Mouse (Mus musculus): ENCODE results near the gene Cck. TPM values are rescaled to one million over a fixed set of nuclear protein-coding genes. Genes with fewer than 3 reads are reported as not detected.
"Not testable (repeated sequence)": the region's sequence is repeated elsewhere in the genome, so short reads cannot be mapped to it uniquely, and the experiment has no call there.

Gene Cck
- polyA plus RNA-seq, 1 experiment from 2014 or later = 88.3 TPM

GRCm38 (mm10) chr9:121474771-121475170 lies 20.7 kb downstream of the Cck start:
- Histone ChIP-seq H3K9ac (ENCODE audit: low read depth, low read length) (no peak overlapping the region), H3K4me2 (ENCODE audit: low read length) (no peak overlapping the region), H3K36me3 (ENCODE audit: control insufficient read depth, insufficient read depth, low read length) (peaks cover 21% of the 10 kb centered on the region), H3K27ac (ENCODE audit: low read depth, low read length) (no peak overlapping the region), H3K27me3 (replicated peaks; ENCODE audit: control insufficient read depth, insufficient read depth, low read length) (no peaks in the 10 kb centered on the region), H3K9me3 (ENCODE audit: control insufficient read depth, low read length) (no peaks in the 10 kb centered on the region), H3K4me1 (ENCODE audit: control insufficient read depth, insufficient read depth, low read depth, low read length) (no peaks in the 10 kb centered on the region), H3K4me3 (ENCODE audit: low read length) (no peak overlapping the region)
- no peak for ATAC-seq
- 86% methylated on average over 5 of the region's 5 CpGs for WGBS

- Histone ChIP-seq H3K4me1 (ENCODE audit: control insufficient read depth, insufficient read depth, low read depth, low read length) (peaks cover 3% of the 10 kb centered on the region; the same call in 1 of the 2 replicates), H3K4me3 (ENCODE audit: low read length) (no peak overlapping the region), H3K27me3 (replicated peaks; ENCODE audit: control insufficient read depth, insufficient read depth, low read length) (no peaks in the 10 kb centered on the region), H3K27ac (ENCODE audit: low read depth, low read length) (no peak overlapping the region), H3K36me3 (ENCODE audit: control insufficient read depth, insufficient read depth, low read length) (peaks cover 30% of the 10 kb centered on the region), H3K9ac (ENCODE audit: low read depth, low read length) (no peak overlapping the region), H3K9me3 (ENCODE audit: control insufficient read depth, low read length) (no peaks in the 10 kb centered on the region), H3K4me2 (ENCODE audit: low read length) (no peak overlapping the region)
- WGBS = 53% methylated on average over 6 of the region's 6 CpGs
- ATAC-seq = peak; percentile 72
Measured at GRCm38 (mm10) chr9:121469711-121470110, 25.8 kb downstream of the Cck start.

GRCm38 (mm10) chr9:121467460-121467859 lies 28.0 kb downstream of the Cck start:
- WGBS = 71% methylated on average over 11 of the region's 11 CpGs
- Histone ChIP-seq H3K4me3 (ENCODE audit: low read length) (no peak overlapping the region), H3K4me2 (ENCODE audit: low read length) (no peak overlapping the region), H3K9me3 (ENCODE audit: control insufficient read depth, low read length) (no peaks in the 10 kb centered on the region), H3K4me1 (ENCODE audit: control insufficient read depth, insufficient read depth, low read depth, low read length) (peaks cover 3% of the 10 kb centered on the region; the same call in 1 of the 2 replicates), H3K27me3 (replicated peaks; ENCODE audit: control insufficient read depth, insufficient read depth, low read length) (no peaks in the 10 kb centered on the region), H3K36me3 (ENCODE audit: control insufficient read depth, insufficient read depth, low read length) (peaks cover 27% of the 10 kb centered on the region), H3K27ac (ENCODE audit: low read depth, low read length) (no peak overlapping the region), H3K9ac (ENCODE audit: low read depth, low read length) (no peak overlapping the region)
- no peak for ATAC-seq

- 87% methylated on average over 16 of the region's 16 CpGs for WGBS
- Histone ChIP-seq H3K9me3 (ENCODE audit: control insufficient read depth, low read length) (no peaks in the 10 kb centered on the region), H3K27me3 (replicated peaks; ENCODE audit: control insufficient read depth, insufficient read depth, low read length) (no peaks in the 10 kb centered on the region), H3K27ac (ENCODE audit: low read depth, low read length) (no peak overlapping the region), H3K4me2 (ENCODE audit: low read length) (no peak overlapping the region), H3K4me1 (ENCODE audit: control insufficient read depth, insufficient read depth, low read depth, low read length) (no peaks in the 10 kb centered on the region), H3K9ac (ENCODE audit: low read depth, low read length) (no peak overlapping the region), H3K36me3 (ENCODE audit: control insufficient read depth, insufficient read depth, low read length) (peaks cover 38% of the 10 kb centered on the region), H3K4me3 (ENCODE audit: low read length) (no peak overlapping the region)
- ATAC-seq = no peak
Measured at GRCm38 (mm10) chr9:121460527-121460926, 35.0 kb downstream of the Cck start.

GRCm38 (mm10) chr9:121459950-121460349 lies 35.5 kb downstream of the Cck start:
- H3K9ac ChIP-seq (ENCODE audit: low read depth, low read length) = no peak overlapping the region
- 84% methylated on average over 2 of the region's 2 CpGs for WGBS
- no peaks in the 10 kb centered on the region for H3K27me3 ChIP-seq (replicated peaks; ENCODE audit: control insufficient read depth, insufficient read depth, low read length)
- H3K4me3 ChIP-seq (ENCODE audit: low read length) = no peak overlapping the region
- H3K4me2 ChIP-seq (ENCODE audit: low read length) = no peak overlapping the region
- no peak for ATAC-seq
- no peaks in the 10 kb centered on the region for H3K4me1 ChIP-seq (ENCODE audit: control insufficient read depth, insufficient read depth, low read depth, low read length)
- H3K9me3 ChIP-seq (ENCODE audit: control insufficient read depth, low read length) = no peaks in the 10 kb centered on the region
- peaks cover 38% of the 10 kb centered on the region for H3K36me3 ChIP-seq (ENCODE audit: control insufficient read depth, insufficient read depth, low read length)
- no peak overlapping the region for H3K27ac ChIP-seq (ENCODE audit: low read depth, low read length)

GRCm38 (mm10) chr9:121458466-121458865 lies 37.0 kb downstream of the Cck start:
- no peak for ATAC-seq
- Histone ChIP-seq H3K4me2 (ENCODE audit: low read length) (no peak overlapping the region), H3K27me3 (replicated peaks; ENCODE audit: control insufficient read depth, insufficient read depth, low read length) (no peaks in the 10 kb centered on the region), H3K4me3 (ENCODE audit: low read length) (no peak overlapping the region), H3K9ac (ENCODE audit: low read depth, low read length) (no peak overlapping the region), H3K4me1 (ENCODE audit: control insufficient read depth, insufficient read depth, low read depth, low read length) (no peaks in the 10 kb centered on the region), H3K36me3 (ENCODE audit: control insufficient read depth, insufficient read depth, low read length) (peaks cover 49% of the 10 kb centered on the region), H3K9me3 (ENCODE audit: control insufficient read depth, low read length) (no peaks in the 10 kb centered on the region), H3K27ac (ENCODE audit: low read depth, low read length) (no peak overlapping the region)
- 33% methylated on average over 8 of the region's 8 CpGs for WGBS

- Histone ChIP-seq H3K4me3 (ENCODE audit: low read length) (no peak overlapping the region), H3K4me1 (ENCODE audit: control insufficient read depth, insufficient read depth, low read depth, low read length) (no peaks in the 10 kb centered on the region), H3K27ac (ENCODE audit: low read depth, low read length) (no peak overlapping the region), H3K9me3 (ENCODE audit: control insufficient read depth, low read length) (no peaks in the 10 kb centered on the region), H3K36me3 (ENCODE audit: control insufficient read depth, insufficient read depth, low read length) (peaks cover 48% of the 10 kb centered on the region), H3K9ac (ENCODE audit: low read depth, low read length) (no peak overlapping the region), H3K27me3 (replicated peaks; ENCODE audit: control insufficient read depth, insufficient read depth, low read length) (no peaks in the 10 kb centered on the region), H3K4me2 (ENCODE audit: low read length) (no peak overlapping the region)
- ATAC-seq = no peak
- WGBS = 90% methylated on average over 13 of the region's 13 CpGs
Measured at GRCm38 (mm10) chr9:121456739-121457515, 38.6 kb downstream of the Cck start.

- Histone ChIP-seq H3K9ac (ENCODE audit: low read depth, low read length) (no peak overlapping the region), H3K36me3 (ENCODE audit: control insufficient read depth, insufficient read depth, low read length) (peaks cover 32% of the 10 kb centered on the region), H3K4me1 (ENCODE audit: control insufficient read depth, insufficient read depth, low read depth, low read length) (no peaks in the 10 kb centered on the region), H3K27ac (ENCODE audit: low read depth, low read length) (no peak overlapping the region), H3K4me3 (ENCODE audit: low read length) (no peak overlapping the region), H3K9me3 (ENCODE audit: control insufficient read depth, low read length) (no peaks in the 10 kb centered on the region), H3K4me2 (ENCODE audit: low read length) (no peak overlapping the region), H3K27me3 (replicated peaks; ENCODE audit: control insufficient read depth, insufficient read depth, low read length) (no peaks in the 10 kb centered on the region)
- 91% methylated on average over 3 of the region's 3 CpGs for WGBS
- ATAC-seq = no peak
Measured at GRCm38 (mm10) chr9:121454891-121455290, 40.6 kb downstream of the Cck start.

GRCm38 (mm10) chr9:121452342-121452942 lies 43.1 kb downstream of the Cck start:
- H3K27ac ChIP-seq (ENCODE audit: low read depth, low read length); H3K4me1 ChIP-seq (ENCODE audit: control insufficient read depth, insufficient read depth, low read depth, low read length); H3K9ac ChIP-seq (ENCODE audit: low read depth, low read length); H3K27me3 ChIP-seq (replicated peaks; ENCODE audit: control insufficient read depth, insufficient read depth, low read length); H3K4me2 ChIP-seq (ENCODE audit: low read length); H3K9me3 ChIP-seq (ENCODE audit: control insufficient read depth, low read length); H3K4me3 ChIP-seq (ENCODE audit: low read length): not testable (repeated sequence)
- 34% methylated on average over 9 of the region's 9 CpGs for WGBS
- H3K36me3 ChIP-seq (ENCODE audit: control insufficient read depth, insufficient read depth, low read length) = peaks cover 46% of the 10 kb centered on the region
- ATAC-seq = 0 out of 2 replicates have a peak, but pooled peaks have one; percentile 13
